In the genomic region with DNA sequence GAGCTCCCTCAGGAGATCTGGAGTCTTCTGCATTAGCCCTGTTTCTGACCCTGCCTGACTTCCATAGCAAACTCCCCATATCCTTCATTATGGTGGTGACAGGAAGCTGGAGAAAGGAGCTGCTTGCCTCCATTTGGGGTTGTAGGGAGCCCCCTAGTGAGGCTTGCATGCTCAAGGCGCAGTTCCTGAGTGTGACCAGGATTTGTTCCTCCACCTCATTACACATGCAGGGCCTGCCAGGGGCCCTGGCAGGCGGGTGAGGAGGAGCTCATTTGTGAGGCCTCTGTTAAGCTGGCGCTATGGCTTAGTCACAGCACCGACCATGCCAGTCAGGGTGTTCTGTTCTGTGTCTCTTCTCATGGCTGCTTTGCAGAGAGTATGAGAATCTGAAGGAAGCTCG, we compare ENCODE assay signal across 8 mouse cellular contexts. TPM values are rescaled to one million over a fixed set of nuclear protein-coding genes. Genes with fewer than 3 reads are reported as not detected.
DNase-seq lines count a peak whose midpoint lies in the region; ATAC-seq and TF ChIP-seq lines count a peak whose summit lies in the region.

No protein-coding gene starts in this region.

- no peaks in the 10 kb centered on the region for H3K27me3 ChIP-seq in embryonic facial prominence, embryonic 11.5 days (ENCODE audit: control insufficient read depth, insufficient read depth, low read length)
- H3K27me3 ChIP-seq in embryonic facial prominence, embryonic 10.5 days (replicated peaks; ENCODE audit: low read depth, poor library complexity, severe bottlenecking) = no peaks in the 10 kb centered on the region
- no peaks in the 10 kb centered on the region for H3K27me3 ChIP-seq in C2C12 (ENCODE audit: control insufficient read depth, insufficient read depth, insufficient read length)
- no peaks in the 10 kb centered on the region for H3K27me3 ChIP-seq in forebrain, embryonic 15.5 days
- H3K27me3 ChIP-seq in neural tube, embryonic 14.5 days (ENCODE audit: control insufficient read depth, insufficient read depth, low read length) = no peaks in the 10 kb centered on the region

- no peaks in the 10 kb centered on the region for H3K79me3 ChIP-seq in C2C12 (ENCODE audit: low read depth)

- H3K9me3 ChIP-seq in embryonic facial prominence, embryonic 11.5 days (replicated peaks; ENCODE audit: control insufficient read depth, low read length) = no peaks in the 10 kb centered on the region
- no peaks in the 10 kb centered on the region for H3K9me3 ChIP-seq in embryonic facial prominence, embryonic 10.5 days
- no peaks in the 10 kb centered on the region for H3K9me3 ChIP-seq in forebrain, embryonic 15.5 days
- no peaks in the 10 kb centered on the region for H3K9me3 ChIP-seq in neural tube, embryonic 14.5 days (ENCODE audit: control insufficient read depth, low read length)

- H3K4me2 ChIP-seq in embryonic facial prominence, embryonic 11.5 days (ENCODE audit: low read depth, low read length) = no peak overlapping the region
- H3K4me2 ChIP-seq in forebrain, embryonic 15.5 days (replicated peaks) = peak overlapping the region; percentile 28
- no peak overlapping the region for H3K4me2 ChIP-seq in neural tube, embryonic 14.5 days (ENCODE audit: low read depth, low read length)

- WGBS in embryonic facial prominence, embryonic 11.5 days = 63% methylated on average over 5 of the region's 5 CpGs
- 59% methylated on average over 5 of the region's 5 CpGs for WGBS in embryonic facial prominence, embryonic 10.5 days
- WGBS in forebrain, embryonic 15.5 days = 38% methylated on average over 5 of the region's 5 CpGs
- WGBS in neural tube, embryonic 14.5 days = 59% methylated on average over 5 of the region's 5 CpGs

- no peak for ATAC-seq in embryonic facial prominence, embryonic 11.5 days (replicated peaks; ENCODE audit: insufficient number of reproducible peaks, low FRiP score, low TSS enrichment, low read depth)
- peak; percentile 41 for ATAC-seq in forebrain, embryonic 15.5 days (replicated peaks)
- ATAC-seq in neural tube, embryonic 14.5 days (ENCODE audit: low read depth) = no peak

- peaks cover 2% of the 10 kb centered on the region for H3K36me3 ChIP-seq in embryonic facial prominence, embryonic 11.5 days (replicated peaks; ENCODE audit: control insufficient read depth, insufficient read depth, low read depth, low read length)
- peaks cover 100% of the 10 kb centered on the region for H3K36me3 ChIP-seq in embryonic facial prominence, embryonic 10.5 days (replicated peaks)
- peaks cover 47% of the 10 kb centered on the region for H3K36me3 ChIP-seq in C2C12 (ENCODE audit: control insufficient read depth, insufficient read depth)
- H3K36me3 ChIP-seq in forebrain, embryonic 15.5 days = 0 out of 2 replicates have a peak, but pooled peaks cover 4% of the 10 kb centered on the region
- no peaks in the 10 kb centered on the region for H3K36me3 ChIP-seq in neural tube, embryonic 14.5 days (ENCODE audit: control insufficient read depth, insufficient read depth, low read length)

- peak overlapping the region; percentile 22; the same call in 1 of the 2 replicates for H3K9ac ChIP-seq in embryonic facial prominence, embryonic 11.5 days (replicated peaks; ENCODE audit: low read length)
- H3K9ac ChIP-seq in forebrain, embryonic 15.5 days (replicated peaks) = no peak overlapping the region
- no peak overlapping the region for H3K9ac ChIP-seq in neural tube, embryonic 14.5 days (replicated peaks; ENCODE audit: low read depth, low read length)

- H3ac ChIP-seq in C2C12 (ENCODE audit: control insufficient read depth, insufficient read length, low read depth) = no peak overlapping the region

- H3K4me1 ChIP-seq in embryonic facial prominence, embryonic 11.5 days (ENCODE audit: control insufficient read depth, insufficient read depth, low read length) = no peaks in the 10 kb centered on the region
- H3K4me1 ChIP-seq in embryonic facial prominence, embryonic 10.5 days = 0 out of 2 replicates have a peak, but pooled peaks cover 4% of the 10 kb centered on the region
- peaks cover 20% of the 10 kb centered on the region for H3K4me1 ChIP-seq in forebrain, embryonic 15.5 days
- H3K4me1 ChIP-seq in neural tube, embryonic 14.5 days (ENCODE audit: control insufficient read depth, insufficient read depth, low read length) = peaks cover 4% of the 10 kb centered on the region; the same call in 1 of the 2 replicates

- H3K4me3 ChIP-seq in embryonic facial prominence, embryonic 11.5 days (ENCODE audit: low read depth, low read length) = no peak overlapping the region
- no peak overlapping the region for H3K4me3 ChIP-seq in embryonic facial prominence, embryonic 10.5 days
- no peak overlapping the region for H3K4me3 ChIP-seq in C2C12 (ENCODE audit: insufficient read depth, poor library complexity, severe bottlenecking)
- H3K4me3 ChIP-seq in forebrain, embryonic 15.5 days = no peak overlapping the region
- H3K4me3 ChIP-seq in neural tube, embryonic 14.5 days (ENCODE audit: low read depth, low read length) = no peak overlapping the region

- H3K27ac ChIP-seq in embryonic facial prominence, embryonic 11.5 days (replicated peaks; ENCODE audit: low read depth, low read length) = no peak overlapping the region
- H3K27ac ChIP-seq in embryonic facial prominence, embryonic 10.5 days (replicated peaks) = no peak overlapping the region
- H3K27ac ChIP-seq in forebrain, embryonic 15.5 days (replicated peaks) = peak overlapping the region; percentile 83
- H3K27ac ChIP-seq in neural tube, embryonic 14.5 days (ENCODE audit: low read depth, low read length) = peak overlapping the region; percentile 45; the same call in 1 of the 2 replicates

- peak; percentile 29 for DNase-seq in embryonic facial prominence, embryonic 11.5 days (ENCODE audit: low spot score)
- no peak for DNase-seq in embryonic facial prominence, embryonic 10.5 days (ENCODE audit: low spot score)
- DNase-seq in layer of hippocampus, postnatal 14 days (ENCODE audit: low spot score in 2 of 2) = peak; percentile 69 to 77
- DNase-seq in gastrocnemius, postnatal 10 days = no peak
- no peak for DNase-seq in c-Kit-positive CD71-positive TER-119-positive erythroid progenitor cells, embryonic 14.5 days (ENCODE audit: low spot score)

- TF ChIP-seq CTCF in C2C12 (IDR thresholded peaks at IDR 0.05; ENCODE audit: control insufficient read depth, insufficient read depth, insufficient read length) = peak; percentile 38

- H3K79me2 ChIP-seq in C2C12 (ENCODE audit: control insufficient read depth, insufficient read depth) = no peaks in the 10 kb centered on the region

TF ChIP-seq in C2C12, 6 proteins besides CTCF, POLR2A, EP300 and RAD21 (continues in another document):
- TF ChIP-seq CEBPB (IDR thresholded peaks at IDR 0.05; ENCODE audit: low read depth) = no peak
- TF ChIP-seq FOSL1 (IDR thresholded peaks at IDR 0.05; ENCODE audit: insufficient read depth, low read length, poor library complexity, severe bottlenecking) = no peak

RNA-seq across cellular contexts. Expression of gene Traip, which starts 11.9 kb away (rescaled TPM):
- 34.2 and 34.8 TPM in 2 replicates for polyA plus RNA-seq in embryonic facial prominence, embryonic 11.5 days (2014; fragmentation: Nextera tagmentation; extraction: Ambion mirVana)
- polyA plus RNA-seq in embryonic facial prominence, embryonic 10.5 days (2016; fragmentation: Nextera tagmentation; extraction: Ambion mirVana) = 38.8 and 41.5 TPM in 2 replicates
- 18.5 TPM for polyA plus RNA-seq in C2C12 (2012; fragmentation: generic; extraction: Trizol)
- 14.0 and 15.7 TPM in 2 replicates for polyA plus RNA-seq in forebrain, embryonic 15.5 days (2015; fragmentation: Nextera tagmentation; extraction: Ambion mirVana)
- 10 to 100 TPM; 22.3 to 23.8 TPM for total RNA-seq in layer of hippocampus, postnatal 14 days (2021)
- polyA plus RNA-seq in neural tube, embryonic 14.5 days (2014; fragmentation: Nextera tagmentation; extraction: Ambion mirVana) = 5.1 and 5.7 TPM in 2 replicates
- 1 to 10 TPM; 1.6 to 2.2 TPM for total RNA-seq in gastrocnemius, postnatal 10 days (2021)

RNA-seq across cellular contexts. Expression of gene Uba7, which starts 13.4 kb away (rescaled TPM):
- 12.2 and 13.2 TPM in 2 replicates for polyA plus RNA-seq in embryonic facial prominence, embryonic 11.5 days (2014; fragmentation: Nextera tagmentation; extraction: Ambion mirVana)
- 10.3 and 11.9 TPM in 2 replicates for polyA plus RNA-seq in embryonic facial prominence, embryonic 10.5 days (2016; fragmentation: Nextera tagmentation; extraction: Ambion mirVana)
- 0.51 TPM for polyA plus RNA-seq in C2C12 (2012; fragmentation: generic; extraction: Trizol)
- polyA plus RNA-seq in forebrain, embryonic 15.5 days (2015; fragmentation: Nextera tagmentation; extraction: Ambion mirVana) = 2.5 and 2.9 TPM in 2 replicates
- total RNA-seq in layer of hippocampus, postnatal 14 days (2021) = 1 to 10 TPM; 2.7 to 3.2 TPM
- 2.0 and 8.2 TPM in 2 replicates for polyA plus RNA-seq in neural tube, embryonic 14.5 days (2014; fragmentation: Nextera tagmentation; extraction: Ambion mirVana)
- total RNA-seq in gastrocnemius, postnatal 10 days (2021) = 1 to 10 TPM; 4.4 to 6.5 TPM

RNA-seq across cellular contexts. Expression of gene Gm20661, which starts 21.0 kb away (rescaled TPM):
- polyA plus RNA-seq in embryonic facial prominence, embryonic 11.5 days (2014; fragmentation: Nextera tagmentation; extraction: Ambion mirVana) = 4.0 and 4.5 TPM in 2 replicates
- 2.9 and 4.4 TPM in 2 replicates for polyA plus RNA-seq in embryonic facial prominence, embryonic 10.5 days (2016; fragmentation: Nextera tagmentation; extraction: Ambion mirVana)
- not detected for polyA plus RNA-seq in C2C12 (2012; fragmentation: generic; extraction: Trizol)
- polyA plus RNA-seq in forebrain, embryonic 15.5 days (2015; fragmentation: Nextera tagmentation; extraction: Ambion mirVana) = 0.64 and 0.83 TPM in 2 replicates
- 1 to 10 TPM; 1.2 to 1.6 TPM for total RNA-seq in layer of hippocampus, postnatal 14 days (2021)
- 0.58 and 1.8 TPM in 2 replicates for polyA plus RNA-seq in neural tube, embryonic 14.5 days (2014; fragmentation: Nextera tagmentation; extraction: Ambion mirVana)
- total RNA-seq in gastrocnemius, postnatal 10 days (2021) = under 1 TPM; 0.47 to 0.59 TPM

RNA-seq across cellular contexts. Expression of gene Inka1, which starts 23.8 kb away (rescaled TPM):
- polyA plus RNA-seq in embryonic facial prominence, embryonic 11.5 days (2014; fragmentation: Nextera tagmentation; extraction: Ambion mirVana) = 101 and 108 TPM in 2 replicates
- polyA plus RNA-seq in embryonic facial prominence, embryonic 10.5 days (2016; fragmentation: Nextera tagmentation; extraction: Ambion mirVana) = 99.3 and 112 TPM in 2 replicates
- 1.8 TPM for polyA plus RNA-seq in C2C12 (2012; fragmentation: generic; extraction: Trizol)
- 12.6 and 12.8 TPM in 2 replicates for polyA plus RNA-seq in forebrain, embryonic 15.5 days (2015; fragmentation: Nextera tagmentation; extraction: Ambion mirVana)
- total RNA-seq in layer of hippocampus, postnatal 14 days (2021) = 10 to 100 TPM in 1 of 2 experiments, 1 to 10 TPM in 1; 9.2 to 11.5 TPM
- 10.4 and 19.5 TPM in 2 replicates for polyA plus RNA-seq in neural tube, embryonic 14.5 days (2014; fragmentation: Nextera tagmentation; extraction: Ambion mirVana)
- 10 to 100 TPM in 1 of 2 experiments, 1 to 10 TPM in 1; 8.8 to 14.0 TPM for total RNA-seq in gastrocnemius, postnatal 10 days (2021)

RNA-seq across cellular contexts. Expression of gene Camkv, which starts 26.4 kb away (rescaled TPM):
- 3.5 and 4.3 TPM in 2 replicates for polyA plus RNA-seq in embryonic facial prominence, embryonic 11.5 days (2014; fragmentation: Nextera tagmentation; extraction: Ambion mirVana)
- 7.6 and 7.9 TPM in 2 replicates for polyA plus RNA-seq in embryonic facial prominence, embryonic 10.5 days (2016; fragmentation: Nextera tagmentation; extraction: Ambion mirVana)
- polyA plus RNA-seq in C2C12 (2012; fragmentation: generic; extraction: Trizol) = 0.07 TPM
- 79.1 and 83.4 TPM in 2 replicates for polyA plus RNA-seq in forebrain, embryonic 15.5 days (2015; fragmentation: Nextera tagmentation; extraction: Ambion mirVana)
- total RNA-seq in layer of hippocampus, postnatal 14 days (2021) = 100 to 1,000 TPM; 497 to 516 TPM
- 12.5 and 20.1 TPM in 2 replicates for polyA plus RNA-seq in neural tube, embryonic 14.5 days (2014; fragmentation: Nextera tagmentation; extraction: Ambion mirVana)
- under 1 TPM; 0.80 to 0.86 TPM for total RNA-seq in gastrocnemius, postnatal 10 days (2021)

Comparison
In these comparisons a context has a peak if more than half of its experiments do, and no peak if none do; other contexts are left out.
1. DNase-seq: peak in embryonic facial prominence, embryonic 11.5 days (single experiment) and layer of hippocampus, postnatal 14 days (2 of 2); none in embryonic facial prominence, embryonic 10.5 days (single experiment), gastrocnemius, postnatal 10 days (single experiment) and c-Kit-positive CD71-positive TER-119-positive erythroid progenitor cells, embryonic 14.5 days (single experiment).
2. H3K27ac ChIP-seq: peak in forebrain, embryonic 15.5 days (single experiment) and neural tube, embryonic 14.5 days (single experiment); none in embryonic facial prominence, embryonic 11.5 days (single experiment) and embryonic facial prominence, embryonic 10.5 days (single experiment).